Mouse (Mus musculus) erythroblast, embryonic 14.5 days (primary cell): Measurements from ENCODE around the gene Nelfb.

Experiments
- GATA1 ChIP-seq: IDR thresholded peaks from 2 replicates; pipeline ENCODE4 v1.6.1; 2012; ENCODE audit warnings: low read length, inconsistent platforms, mixed read lengths
- TAL1 ChIP-seq: IDR thresholded peaks from 3 replicates; pipeline ENCODE4 v1.6.1; 2012; ENCODE audit warnings: low read length, inconsistent platforms, mixed read lengths

GRCm38 (mm10) chr2:25258887-25259286 lies 47.6 kb upstream of the Nelfb start:
- TF ChIP-seq TAL1, result no peak
- TF ChIP-seq GATA1, result no peak
